Mouse (Mus musculus): ENCODE results near the gene Cphx1.
"Not testable (repeated sequence)": the region's sequence is repeated elsewhere in the genome, so short reads cannot be mapped to it uniquely, and the experiment has no call there.

GRCm38 (mm10) chr14:25918427-25919170, 19.5 kb upstream of the Cphx1 start:
- not testable (repeated sequence) for TF ChIP-seq POLR2A (IDR thresholded peaks at IDR 0.05; ENCODE audit: control insufficient read depth, extremely low read depth, insufficient read depth, low read length, poor library complexity); CTCF (IDR thresholded peaks at IDR 0.05; ENCODE audit: borderline replicate concordance, control insufficient read depth, extremely low read depth, insufficient read depth, low read length, poor library complexity)
